Mouse (Mus musculus): ENCODE measurements at regions not wholly inside any gene's neighbourhood (a gene's known extent, or its start where the extent isn't known, plus 50 kb on each side); places are given as distances from the start of the nearest gene placed in this dataset.
A peak's percentile ranks its signal among the peaks of the same experiment; 100 is the strongest.

DNA sequence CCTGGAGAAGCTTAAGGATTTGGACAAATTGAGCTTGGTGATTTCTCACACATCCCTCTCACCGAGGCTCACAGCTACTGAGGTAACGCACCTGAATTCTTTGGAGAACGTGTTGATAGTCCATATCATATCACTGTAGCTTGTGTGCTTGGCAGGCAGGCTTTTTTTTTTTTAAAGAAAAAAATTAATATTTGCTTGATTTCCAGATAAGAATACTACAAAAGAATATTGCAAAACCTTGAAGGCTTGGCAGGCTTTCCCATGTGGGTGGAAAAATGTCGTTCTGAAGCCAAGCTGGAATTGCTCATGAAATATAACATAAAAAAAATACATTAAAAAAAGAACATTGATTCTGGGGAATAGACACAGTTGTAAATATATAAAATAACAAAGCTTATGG is 131.8 kb downstream of the Klf5 start:
- DNase-seq (ENCODE audit: low spot score in 2 of 2): peak; percentile 25 to 26

DNA sequence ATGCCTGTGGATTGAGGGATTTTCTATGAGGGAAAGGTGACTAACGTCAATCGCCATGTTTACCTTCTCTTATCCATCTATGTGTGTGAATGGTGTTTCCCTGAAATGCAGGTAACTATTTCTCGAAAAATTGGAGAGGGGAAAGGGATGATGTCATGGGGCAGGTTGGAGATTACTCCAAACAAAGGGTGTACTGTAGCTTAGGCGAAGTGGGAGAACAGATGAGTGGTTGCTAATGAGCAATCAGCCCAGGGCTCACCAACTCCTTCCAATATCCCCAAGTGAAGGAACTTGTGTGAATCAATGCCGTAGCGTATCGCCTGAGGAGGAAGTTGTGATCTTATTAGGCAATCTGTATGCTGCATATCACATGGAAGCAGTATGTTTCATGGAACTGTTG is 133.2 kb downstream of the Klf5 start:
- no peak for DNase-seq (ENCODE audit: low spot score in 2 of 2)

- no peak for DNase-seq (ENCODE audit: low spot score in 2 of 2)
Observed at GRCm38 (mm10) chr14:99434645-99435044, 136.2 kb downstream of the Klf5 start.

DNA sequence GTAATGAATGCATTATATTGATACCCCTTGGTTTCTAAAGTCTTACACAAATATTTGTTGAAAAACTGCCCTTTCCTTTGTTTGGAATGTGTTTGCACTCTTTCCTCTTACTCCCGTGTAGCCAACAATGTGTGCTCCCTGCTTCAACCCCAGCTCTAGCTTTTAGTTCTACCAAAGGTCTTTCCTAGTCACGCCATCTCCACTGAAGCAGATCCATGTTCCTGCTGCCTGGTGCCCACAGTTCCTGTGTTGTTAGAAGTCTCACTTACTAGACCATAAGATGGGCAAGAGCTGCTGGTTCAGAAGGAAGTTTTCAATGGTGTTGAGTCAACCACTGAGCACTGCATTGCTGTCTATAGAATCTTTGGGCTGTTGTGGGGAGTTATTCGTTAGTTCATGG is 137.0 kb downstream of the Klf5 start:
- DNase-seq (ENCODE audit: low spot score in 2 of 2): no peak

- no peak for DNase-seq (ENCODE audit: low spot score in 2 of 2)
Observed at GRCm38 (mm10) chr14:99436051-99436450, 137.6 kb downstream of the Klf5 start.

DNA sequence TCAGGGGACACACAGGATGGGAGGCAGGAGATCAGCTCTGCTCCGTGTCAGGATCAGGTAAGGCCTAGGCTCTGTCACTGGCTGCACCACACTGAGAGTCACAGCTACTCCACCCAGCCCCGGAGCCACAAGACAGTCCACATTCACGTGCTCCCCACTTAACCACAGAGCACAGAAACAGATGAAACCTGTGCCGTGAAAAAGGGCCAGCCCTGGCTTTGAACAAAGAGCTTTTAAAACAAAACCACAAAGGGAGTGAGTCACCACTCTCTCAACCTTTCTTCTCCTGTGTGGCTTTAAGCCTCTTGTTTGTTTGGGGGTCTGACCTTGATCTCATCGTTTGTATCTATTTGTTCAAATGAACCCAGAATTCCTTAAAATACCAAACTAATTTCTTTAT is 150.6 kb downstream of the Klf5 start:
- DNase-seq (ENCODE audit: low spot score in 2 of 2): no peak

- DNase-seq (ENCODE audit: low spot score in 2 of 2): no peak
Observed at GRCm38 (mm10) chr14:99449870-99450269, 151.4 kb downstream of the Klf5 start.

GRCm38 (mm10) chr14:99451110-99451795 is 152.8 kb downstream of the Klf5 start:
- DNase-seq (ENCODE audit: low spot score in 2 of 2): no peak

DNA sequence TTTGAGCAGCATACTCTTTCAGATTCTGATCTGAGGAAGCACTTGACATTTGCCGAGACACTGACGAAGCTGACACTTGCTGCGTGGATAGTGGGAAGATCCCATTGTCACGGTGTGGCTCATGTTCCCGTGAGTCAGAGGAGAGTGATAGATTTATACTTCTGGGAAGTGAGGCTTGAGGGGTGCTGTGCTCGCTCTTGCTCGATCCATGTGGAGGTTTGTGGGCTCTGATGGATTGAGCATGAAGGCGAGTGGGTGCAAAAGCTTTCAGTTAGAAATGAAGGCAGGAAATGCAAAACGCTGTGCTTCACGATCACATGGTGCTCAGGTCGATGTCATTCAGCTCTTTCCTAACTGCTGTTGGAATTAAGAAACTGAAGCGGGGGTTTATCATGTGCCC is 155.4 kb downstream of the Klf5 start:
- no peak for DNase-seq (ENCODE audit: low spot score in 2 of 2)

- DNase-seq (ENCODE audit: low spot score in 2 of 2): no peak
Observed at GRCm38 (mm10) chr14:99456555-99456954, 158.1 kb downstream of the Klf5 start.

DNA sequence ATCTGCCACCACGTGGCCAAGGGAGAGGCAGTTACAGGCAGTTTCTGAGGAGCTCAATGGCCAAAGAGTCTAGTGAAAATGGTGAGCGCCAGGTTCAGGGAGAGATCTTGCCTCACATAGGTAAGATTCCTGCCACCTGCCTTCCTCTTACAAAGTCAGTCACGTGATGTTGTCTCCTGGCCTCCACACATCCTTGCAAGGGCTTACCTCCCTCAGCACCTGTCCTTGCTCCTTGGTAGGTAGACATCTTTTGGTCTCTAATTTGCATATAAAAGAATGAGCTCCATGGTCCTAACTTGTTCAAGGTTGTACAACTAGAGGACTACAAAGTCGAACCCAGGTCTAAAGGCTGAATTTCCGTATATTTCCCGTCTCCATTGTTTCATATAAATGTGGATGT is 159.1 kb downstream of the Klf5 start:
- DNase-seq (ENCODE audit: low spot score in 2 of 2): no peak

DNA sequence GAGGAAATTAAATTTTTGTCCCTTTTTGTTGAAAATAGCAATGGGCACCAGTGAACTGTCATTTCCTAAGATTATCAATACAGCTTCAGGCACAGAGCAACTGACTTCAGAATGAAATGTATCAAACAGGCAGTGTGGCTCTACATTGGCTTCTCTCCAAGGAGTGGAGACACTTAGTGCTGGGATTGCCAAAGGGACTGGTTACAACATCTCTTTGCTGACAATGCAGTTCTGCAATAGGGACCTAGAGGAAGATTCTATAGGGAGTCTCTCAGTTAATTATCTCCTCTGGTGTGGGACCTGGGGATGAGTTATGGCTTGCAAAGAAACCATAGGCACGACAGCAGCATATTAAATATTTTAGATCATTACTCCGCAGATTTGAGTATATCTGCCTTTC is 173.6 kb downstream of the Klf5 start:
- no peak for DNase-seq (ENCODE audit: low spot score in 2 of 2)

DNA sequence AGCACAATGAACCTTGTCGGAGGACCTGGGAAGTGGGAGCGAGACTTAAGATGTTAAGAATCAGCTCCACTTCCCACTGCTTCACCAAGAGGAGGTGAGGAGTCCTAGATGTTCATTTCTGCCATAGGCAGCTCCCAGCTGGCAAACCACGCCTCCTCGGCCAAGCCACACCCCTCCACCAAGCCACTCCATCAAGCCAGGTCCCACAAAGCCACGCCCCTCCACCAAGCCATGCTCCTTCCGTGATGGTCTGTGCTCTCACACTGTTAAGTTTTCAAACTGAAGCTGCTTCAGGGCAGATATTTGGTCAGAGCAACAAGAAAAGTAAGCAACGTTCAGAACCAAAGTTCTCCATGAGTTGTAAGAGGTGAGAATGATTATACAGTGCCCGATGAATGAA is 176.8 kb downstream of the Klf5 start:
- DNase-seq (ENCODE audit: low spot score in 2 of 2): no peak

GRCm38 (mm10) chr14:99480325-99481077 is 182.0 kb downstream of the Klf5 start:
- DNase-seq (ENCODE audit: low spot score in 2 of 2): no peak

DNA sequence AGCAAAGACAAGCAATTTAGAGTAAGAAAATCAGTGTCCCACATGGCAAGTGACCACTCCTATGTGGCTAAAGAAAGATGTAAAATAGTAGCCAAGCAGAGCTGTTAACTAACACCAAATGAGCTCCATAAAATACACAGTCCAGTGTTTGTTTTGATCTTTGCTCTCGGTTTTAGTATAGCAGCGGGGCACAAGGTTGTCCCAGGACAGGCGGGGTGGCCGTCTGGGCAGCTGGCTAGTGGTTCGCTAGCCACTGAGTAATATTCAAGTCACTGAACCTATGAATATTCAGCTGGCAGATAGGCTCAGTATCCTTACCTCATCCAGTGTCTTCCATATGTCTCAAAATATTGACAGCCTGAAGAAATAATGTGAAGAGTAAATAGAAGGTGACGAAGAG is 189.5 kb downstream of the Klf5 start:
- no peak for DNase-seq (ENCODE audit: low spot score in 2 of 2)

DNA sequence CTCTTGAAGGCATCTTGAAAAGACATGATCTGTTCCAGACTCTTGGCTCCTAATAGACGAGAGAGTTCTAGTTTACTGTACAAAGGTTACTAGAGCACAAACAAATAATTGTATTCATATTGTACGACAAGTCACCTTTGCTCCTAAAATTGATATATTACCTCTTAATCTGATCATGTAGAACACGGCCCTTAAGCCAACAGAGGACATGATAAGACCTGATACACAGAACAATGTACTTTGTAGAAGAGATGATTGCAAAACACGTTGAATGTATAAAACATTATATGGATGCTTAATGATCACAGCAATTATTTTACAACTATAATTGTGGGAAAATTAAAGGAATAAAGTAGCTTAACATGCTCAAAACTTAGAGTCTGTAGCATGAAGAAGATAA is 194.7 kb downstream of the Klf5 start:
- DNase-seq (ENCODE audit: low spot score in 2 of 2): no peak

DNA sequence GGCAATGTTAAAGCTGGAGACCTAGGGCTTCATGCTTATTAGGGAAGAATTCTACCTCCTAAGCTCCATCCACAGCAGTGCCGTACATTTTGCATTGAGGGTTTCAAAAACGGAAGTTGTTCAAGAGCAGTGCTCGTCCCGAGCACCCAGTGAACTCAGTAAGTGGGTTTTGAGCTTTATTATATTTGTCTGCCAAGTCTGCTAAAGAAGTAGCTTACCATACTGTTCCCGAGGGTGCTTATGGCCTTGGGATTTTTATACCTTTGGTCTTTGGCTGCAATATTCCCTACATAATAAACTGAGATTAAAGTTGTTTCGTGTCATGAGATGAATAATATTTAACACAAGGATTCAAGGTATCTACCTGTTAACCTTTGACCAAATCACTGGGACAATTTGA is 195.2 kb downstream of the Klf5 start:
- no peak for DNase-seq (ENCODE audit: low spot score in 2 of 2)

DNA sequence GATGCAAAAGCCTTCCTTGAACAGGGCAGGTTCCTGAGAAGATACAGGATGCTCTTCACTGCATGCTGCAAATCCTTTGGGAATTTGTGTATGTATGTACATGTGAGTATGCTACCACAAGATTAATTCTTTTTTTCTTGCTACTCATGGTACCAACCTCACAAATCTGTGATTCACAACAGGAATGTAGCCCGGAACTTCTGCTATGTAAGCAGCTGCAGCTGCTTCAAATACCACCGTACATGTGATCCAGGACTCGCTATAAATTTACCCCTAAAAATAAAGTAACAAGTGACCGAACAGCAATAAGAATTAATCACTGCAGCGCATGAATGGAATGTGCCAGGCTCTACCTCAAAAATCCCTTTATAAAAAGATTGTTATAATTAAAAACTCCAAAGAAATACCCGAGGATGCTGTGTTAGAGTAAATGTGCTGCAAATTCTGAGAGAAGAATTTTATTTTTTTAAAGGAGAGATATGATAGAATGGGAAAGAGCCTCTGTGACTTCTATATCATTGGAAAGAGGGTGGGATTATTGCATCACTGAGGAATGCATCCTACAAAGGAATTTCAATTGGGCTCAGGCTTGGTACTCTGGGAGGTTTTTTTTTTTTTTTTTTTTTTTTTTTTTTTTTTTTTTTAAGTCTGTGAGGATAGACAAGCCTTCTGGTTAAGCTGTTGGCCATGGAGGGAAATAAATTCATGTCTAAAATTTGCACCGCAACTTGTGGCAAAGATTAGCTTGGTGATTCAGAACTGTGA is 201.2 kb downstream of the Klf5 start:
- no peak for DNase-seq (ENCODE audit: low spot score in 2 of 2)

- DNase-seq (ENCODE audit: low spot score in 2 of 2): no peak
Observed at GRCm38 (mm10) chr14:99504909-99505308, 206.4 kb downstream of the Klf5 start.

GRCm38 (mm10) chr14:99509696-99510536 is 211.4 kb downstream of the Klf5 start:
- no peak for DNase-seq (ENCODE audit: low spot score in 2 of 2)

- no peak for DNase-seq (ENCODE audit: low spot score in 2 of 2)
Observed at GRCm38 (mm10) chr14:99515474-99515873, 217.0 kb downstream of the Klf5 start.
